Mouse (Mus musculus): Measurements from ENCODE around the gene Hfe2.

GRCm38 (mm10) chr3:96524914-96525313 is at the start of gene Hfe2:
- TF ChIP-seq CTCF (IDR thresholded peaks at IDR 0.05) (no peak), POLR2A (IDR thresholded peaks at IDR 0.05; ENCODE audit: insufficient read depth, low read depth, low read length) (peak; percentile 74)
